Mouse (Mus musculus) heart, adult 18-20 months (tissue): ENCODE data around the gene Sh3kbp1. TPM values are rescaled to one million over a fixed set of nuclear protein-coding genes. Genes with fewer than 3 reads are reported as not detected.

Experiments
- DNase-seq, 2 experiments: peaks; one replicate each; pipeline ENCODE4 v3.0.0; 2021 to 2022; ENCODE audit warnings: mixed read lengths in 1 of 2
- total RNA-seq, 2 experiments: library from RNA; stranded (reverse); gene quantifications; 2 replicates each; pipeline ENCODE4 v1.2.3; 2021

Gene Sh3kbp1
- total RNA-seq, 2 experiments from 2014 or later: 130 to 136 TPM

DNA sequence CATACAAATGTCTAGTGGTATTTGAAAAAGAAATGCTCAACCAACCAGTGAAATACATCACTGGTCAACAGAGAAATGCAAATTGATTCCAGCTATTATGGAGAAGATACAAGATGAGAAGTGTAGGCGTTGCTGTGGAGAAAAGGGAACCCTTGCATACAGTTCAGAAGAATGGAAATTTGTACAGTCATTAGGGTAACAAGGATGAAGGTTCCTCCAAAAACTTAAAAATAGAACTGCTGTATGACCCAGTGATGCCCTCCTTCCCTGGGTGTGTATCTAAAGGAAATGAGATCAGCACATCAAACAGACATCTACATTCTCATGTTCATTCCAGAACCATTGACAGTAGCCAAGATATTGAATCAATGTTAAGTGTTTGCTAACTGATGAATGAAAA, 110.3 kb downstream of the Sh3kbp1 start:
- DNase-seq: no peak

DNA sequence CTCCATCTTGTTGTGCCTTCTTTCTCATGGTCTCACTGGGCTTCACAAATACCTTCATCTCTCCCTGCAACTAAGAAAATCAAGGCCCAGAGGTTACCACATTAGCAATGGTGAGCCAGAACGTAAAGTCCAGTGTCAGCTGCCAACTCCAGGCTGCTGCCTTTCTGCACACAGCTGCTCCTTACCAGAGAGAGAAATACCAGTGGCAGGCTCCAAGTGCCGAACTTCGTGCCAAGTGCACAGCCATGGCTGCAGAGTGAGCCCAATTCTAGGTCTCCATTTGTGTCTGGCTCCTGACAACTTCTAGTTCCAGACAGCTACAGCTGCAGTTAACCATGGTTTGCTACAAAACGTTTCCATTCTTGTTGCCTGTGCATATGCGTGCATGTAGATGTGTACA, 117.0 kb downstream of the Sh3kbp1 start:
- peak; percentile 33 to 56 for DNase-seq

DNA sequence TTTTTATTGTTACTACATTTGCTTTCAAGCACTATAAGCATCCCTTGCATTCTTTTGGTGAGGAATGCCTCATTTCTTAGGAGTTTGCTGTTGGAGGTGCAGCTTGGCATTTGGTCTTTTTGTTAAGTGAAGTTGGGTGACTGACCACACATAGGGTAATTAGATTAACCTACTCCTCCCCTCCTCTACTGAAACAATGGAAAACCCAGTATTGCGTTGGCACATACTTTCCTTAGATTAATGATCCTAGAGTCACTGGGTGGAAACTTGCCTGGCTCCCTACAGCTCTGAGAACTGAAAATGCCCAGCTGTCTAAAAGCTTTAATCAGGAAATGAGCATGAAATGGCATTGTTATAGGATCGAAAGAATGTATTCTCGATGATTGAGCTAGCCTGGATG, 117.5 kb downstream of the Sh3kbp1 start:
- DNase-seq: no peak

DNA sequence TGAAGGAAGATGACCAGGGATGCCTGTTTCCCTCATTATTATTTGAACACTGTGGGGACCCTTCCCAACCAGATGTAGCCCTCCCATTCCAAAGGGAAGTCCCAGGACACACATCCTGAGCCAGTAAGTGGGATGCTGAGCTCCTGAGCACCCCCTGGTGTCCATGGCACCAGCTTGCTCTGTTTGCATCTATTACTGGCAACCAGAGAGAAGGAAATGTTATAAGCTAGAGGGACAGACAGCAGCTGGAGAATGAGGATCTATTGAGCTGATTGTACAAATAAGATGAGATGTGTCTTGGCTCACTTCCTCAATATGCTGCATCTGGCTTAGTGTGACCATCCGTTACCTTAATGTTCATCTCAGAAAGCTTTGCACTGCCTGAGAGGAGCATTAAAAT, 124.8 kb downstream of the Sh3kbp1 start:
- peak; percentile 38 to 62 for DNase-seq

DNA sequence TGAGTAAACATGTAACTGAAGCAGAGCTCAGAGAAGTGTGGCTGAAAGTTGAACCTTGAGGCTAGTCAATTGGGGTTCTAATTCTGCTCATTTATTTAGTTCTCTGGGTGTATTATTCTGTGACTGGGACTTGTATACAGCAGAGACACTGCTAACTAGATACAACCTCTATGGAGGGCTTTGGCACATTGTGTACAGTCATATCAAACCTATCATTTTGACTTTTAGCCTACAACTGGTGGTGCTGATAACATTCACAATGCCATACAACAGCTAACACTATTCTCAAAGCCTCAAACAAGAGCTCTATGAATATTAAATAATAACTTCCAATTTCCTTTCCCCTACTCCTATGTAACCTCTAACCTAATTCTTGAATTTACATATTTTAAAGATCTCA, 129.2 kb downstream of the Sh3kbp1 start:
- DNase-seq: no peak

DNA sequence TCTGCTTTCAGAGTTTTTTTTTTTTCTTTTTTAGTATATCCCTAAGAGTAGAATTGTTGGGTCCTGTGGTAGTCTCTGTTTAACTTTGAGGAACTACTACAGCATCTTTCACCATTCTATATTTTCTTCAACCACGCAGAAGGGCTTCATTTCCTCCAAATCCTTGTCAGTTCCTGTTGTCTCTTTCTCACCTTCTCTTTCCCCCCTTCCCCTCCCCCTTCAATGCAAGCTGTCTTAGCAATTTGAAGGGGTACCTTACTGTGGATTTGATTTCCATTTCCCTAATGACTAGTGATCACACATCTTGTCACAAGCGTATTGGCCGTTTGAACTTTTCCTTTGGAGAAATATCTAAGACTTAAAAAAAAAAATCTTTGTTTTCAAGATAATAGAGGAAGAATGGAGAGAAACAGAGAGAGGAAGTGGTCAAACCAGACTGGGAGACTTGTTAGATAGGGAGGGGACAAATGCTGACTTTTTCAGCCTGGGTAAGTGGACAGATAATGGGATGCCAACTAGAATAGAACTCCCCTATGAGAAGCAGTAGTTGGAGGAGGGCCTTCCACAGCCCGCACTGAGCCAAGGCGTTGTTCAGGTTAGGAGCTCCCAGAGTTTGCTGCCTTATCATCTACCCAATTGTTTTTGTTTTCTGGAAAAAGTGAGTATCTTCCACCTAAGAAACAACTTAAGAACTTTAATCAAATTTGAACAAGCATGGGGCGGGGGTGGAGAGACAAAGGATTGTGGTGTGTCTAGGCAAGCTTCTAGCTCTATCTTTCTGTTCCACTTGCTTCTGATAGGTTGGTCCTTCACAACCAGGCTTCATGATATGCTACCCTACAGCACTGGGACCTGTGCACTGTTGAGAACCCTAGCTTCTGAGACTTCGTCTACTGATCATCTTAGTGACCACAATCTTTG, 130.1 kb downstream of the Sh3kbp1 start:
- no peak for DNase-seq

DNA sequence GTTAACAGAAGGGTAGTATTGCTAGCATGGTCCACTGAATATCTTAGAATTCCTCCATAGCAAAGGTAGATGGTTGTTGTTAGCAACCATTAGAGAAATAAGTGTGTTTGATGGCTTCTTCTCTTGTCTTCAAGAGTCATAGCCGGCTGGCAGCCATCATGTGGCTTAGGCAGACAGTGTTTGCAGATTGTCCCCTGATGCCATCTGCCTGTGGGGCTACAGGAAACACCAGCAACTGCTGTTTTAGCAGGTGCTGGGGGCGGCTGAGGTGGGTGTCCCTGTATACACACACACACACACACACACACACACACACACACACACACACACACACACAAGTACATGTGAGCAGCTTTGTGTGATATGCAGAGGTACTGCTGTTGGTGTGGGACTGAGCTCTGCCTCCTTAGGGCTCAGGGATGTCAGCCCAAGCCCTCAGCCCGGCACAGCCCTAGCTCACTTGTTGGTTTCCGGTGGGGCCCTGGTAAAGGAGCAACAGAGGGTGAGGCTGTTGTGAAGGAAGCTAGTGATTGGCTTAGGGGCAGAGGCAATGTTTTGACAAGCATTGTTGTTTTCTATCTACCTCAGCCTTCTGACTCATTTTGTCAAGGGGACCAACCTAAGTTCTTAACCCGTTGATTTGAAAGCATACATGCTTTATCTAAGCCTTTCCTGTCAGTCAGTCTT, 130.9 kb downstream of the Sh3kbp1 start:
- peak in 1 of 2 experiments; percentile 3 for DNase-seq

DNA sequence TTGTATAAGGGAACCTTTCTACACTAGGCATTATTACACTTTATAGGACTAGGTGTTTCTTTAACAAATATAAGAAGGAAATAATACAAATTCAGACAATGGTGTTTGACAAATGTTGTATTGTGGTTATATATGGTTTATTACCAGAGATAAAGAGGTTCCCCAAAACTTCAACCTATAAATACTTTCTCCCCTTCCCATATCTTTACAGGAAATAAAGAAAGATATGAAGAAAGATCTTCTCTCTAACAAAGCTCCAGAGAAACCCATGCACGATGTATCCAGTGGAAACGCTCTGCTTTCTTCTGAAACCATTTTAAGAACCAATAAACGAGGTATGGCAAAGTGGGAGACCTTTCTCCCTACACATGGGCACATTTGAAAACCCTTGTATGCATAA, 136.7 kb downstream of the Sh3kbp1 start:
- DNase-seq: no peak

DNA sequence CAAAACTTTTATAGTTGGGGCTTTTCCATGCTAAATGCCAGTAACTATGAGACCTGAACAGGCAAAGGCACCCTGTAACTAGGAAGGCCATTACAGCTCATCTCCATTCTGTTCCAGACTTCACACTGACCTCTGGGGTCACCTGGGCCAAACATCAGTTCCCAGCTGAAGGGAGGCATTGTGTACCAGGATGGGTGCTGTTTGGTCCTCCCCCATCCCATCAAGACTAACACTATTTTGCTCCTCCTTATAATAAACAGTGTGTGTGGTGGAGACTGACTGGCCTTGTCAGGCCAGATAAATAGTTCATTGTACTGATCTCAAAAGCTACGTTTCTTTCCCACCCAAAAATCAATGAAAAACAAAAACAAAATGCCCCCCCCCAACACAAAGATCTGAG, 138.8 kb downstream of the Sh3kbp1 start:
- DNase-seq: no peak

DNA sequence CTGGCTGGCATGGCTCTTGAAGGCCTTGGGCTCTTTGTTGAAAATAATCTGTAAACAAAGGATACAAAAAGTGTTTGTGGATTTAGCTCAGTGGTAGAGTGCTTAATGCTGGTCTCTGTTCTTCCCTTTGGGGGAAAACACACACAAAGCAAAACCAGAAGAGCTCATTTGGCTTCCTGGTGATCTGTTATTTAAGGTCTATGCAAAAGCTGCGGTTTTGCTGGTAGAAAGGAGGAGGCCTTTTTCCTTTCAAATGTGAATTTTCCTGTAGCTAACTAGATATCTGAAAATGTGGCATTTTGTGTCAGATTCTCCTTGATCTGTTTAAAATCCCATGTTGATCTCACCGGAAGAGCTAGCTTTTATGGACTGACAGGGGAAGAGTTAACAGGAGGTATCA, 141.9 kb downstream of the Sh3kbp1 start:
- DNase-seq: no peak

DNA sequence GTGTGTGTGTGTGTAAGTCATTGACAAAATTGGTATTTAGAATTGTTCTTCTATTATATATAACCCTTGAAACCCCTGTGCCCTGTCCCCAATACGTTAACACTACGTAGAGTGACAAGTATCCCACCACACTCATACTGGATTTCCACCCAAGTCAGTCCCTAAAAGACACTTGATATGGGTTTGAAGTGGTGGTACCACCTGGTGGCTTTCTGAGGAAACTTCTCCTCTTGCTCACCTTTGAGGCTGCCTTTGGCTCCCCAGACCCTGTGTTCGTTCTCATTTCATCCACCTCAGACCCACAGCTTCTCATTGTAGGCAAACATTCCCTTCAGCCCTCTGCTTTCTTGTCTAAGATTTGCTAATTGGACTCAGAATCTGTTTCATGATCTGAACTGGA, 142.7 kb downstream of the Sh3kbp1 start:
- no peak for DNase-seq

DNA sequence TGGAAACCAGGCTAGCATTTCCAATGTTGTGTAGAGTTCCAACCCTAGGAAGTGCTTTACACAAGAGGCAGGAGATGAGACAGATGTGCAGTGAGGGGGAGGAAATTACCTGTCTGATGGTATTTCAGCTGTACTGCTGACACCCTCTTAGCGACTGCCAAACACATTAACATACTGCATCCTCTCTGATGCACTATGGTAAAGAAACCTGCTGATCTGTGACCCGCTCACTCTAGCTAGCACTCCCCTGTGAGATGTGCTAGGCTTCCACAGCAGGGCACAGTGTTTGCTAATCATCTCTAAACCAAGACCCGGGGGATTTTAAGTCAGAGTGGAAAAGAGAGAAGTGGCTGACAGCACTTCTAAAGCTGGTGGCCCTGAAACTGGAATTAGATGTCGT, 145.1 kb downstream of the Sh3kbp1 start:
- DNase-seq: no peak

DNA sequence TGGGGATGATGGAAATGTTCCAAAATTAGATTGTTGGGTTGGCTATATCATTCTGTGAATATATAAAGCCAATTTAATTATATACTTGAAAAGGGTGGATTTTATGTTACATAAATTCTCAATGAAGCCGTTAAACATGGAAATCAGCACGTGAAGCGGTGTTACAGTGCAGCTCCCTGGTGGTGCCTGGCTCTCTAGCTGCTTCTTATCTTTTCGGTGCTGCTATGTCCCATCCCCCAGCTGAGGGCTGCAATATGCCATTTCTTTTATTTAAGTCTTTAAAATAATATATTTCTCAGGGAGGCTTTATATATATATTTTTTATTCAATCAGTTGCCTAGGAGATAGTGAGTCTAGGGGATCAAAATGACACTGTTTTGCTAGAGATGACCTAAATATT, 148.0 kb downstream of the Sh3kbp1 start:
- no peak for DNase-seq

DNA sequence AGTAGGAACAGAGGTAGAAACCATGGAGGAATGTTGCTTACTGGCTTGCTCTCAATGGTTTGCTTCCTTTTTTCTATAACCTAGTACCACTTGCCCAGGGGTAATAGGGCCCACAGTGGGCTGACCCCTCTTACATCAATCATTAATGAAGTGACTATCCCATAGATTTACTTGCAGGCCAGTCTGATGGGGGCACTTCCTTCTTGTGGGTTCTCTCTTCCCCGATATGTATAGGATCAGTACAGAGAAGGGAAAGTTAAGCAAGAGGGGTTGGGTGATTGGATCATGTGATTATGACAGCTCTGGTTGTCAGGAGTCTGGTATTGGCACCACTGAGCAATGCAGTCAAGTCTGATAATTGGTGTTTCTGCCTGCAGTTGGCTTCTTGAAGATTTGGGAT, 151.7 kb downstream of the Sh3kbp1 start:
- no peak for DNase-seq

DNA sequence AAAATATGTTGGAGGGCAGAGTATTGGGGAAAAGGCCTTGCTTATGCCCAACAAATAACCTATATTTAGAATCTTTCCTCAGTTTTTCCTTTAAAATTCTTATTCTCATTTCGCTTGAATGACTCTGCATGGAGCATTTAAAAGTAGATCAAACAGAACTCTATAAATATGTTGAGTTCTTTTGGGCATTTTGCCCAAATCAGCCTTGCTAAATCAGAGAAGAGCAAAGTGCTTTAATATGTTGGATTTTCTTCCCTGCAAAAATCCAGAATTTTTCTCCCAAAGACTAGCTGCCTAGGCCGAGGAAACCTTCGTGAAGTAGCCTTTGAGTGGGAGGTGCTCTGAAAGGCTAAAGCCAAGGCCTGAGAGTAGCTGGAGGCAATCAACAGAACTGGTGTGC, 163.4 kb downstream of the Sh3kbp1 start:
- DNase-seq: no peak

DNA sequence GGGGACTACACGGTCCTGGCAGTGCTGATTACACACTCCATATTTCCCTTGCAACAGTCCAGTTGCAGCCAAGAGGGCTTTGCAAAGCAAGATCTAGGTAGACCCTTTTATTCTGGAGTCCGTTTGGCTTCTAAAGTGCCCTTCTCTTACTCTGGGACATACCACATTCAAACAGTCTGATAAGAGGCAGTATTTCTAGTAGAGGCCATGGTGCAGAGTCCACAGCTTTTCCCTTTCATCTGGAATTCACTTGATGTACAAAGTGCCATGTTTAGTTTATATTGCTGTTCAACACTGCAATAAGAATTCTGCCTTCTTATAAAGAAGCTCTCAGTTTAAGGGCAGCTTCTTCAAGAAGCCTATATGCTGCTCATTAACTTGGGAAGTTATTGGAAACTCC, 168.5 kb downstream of the Sh3kbp1 start:
- no peak for DNase-seq

DNA sequence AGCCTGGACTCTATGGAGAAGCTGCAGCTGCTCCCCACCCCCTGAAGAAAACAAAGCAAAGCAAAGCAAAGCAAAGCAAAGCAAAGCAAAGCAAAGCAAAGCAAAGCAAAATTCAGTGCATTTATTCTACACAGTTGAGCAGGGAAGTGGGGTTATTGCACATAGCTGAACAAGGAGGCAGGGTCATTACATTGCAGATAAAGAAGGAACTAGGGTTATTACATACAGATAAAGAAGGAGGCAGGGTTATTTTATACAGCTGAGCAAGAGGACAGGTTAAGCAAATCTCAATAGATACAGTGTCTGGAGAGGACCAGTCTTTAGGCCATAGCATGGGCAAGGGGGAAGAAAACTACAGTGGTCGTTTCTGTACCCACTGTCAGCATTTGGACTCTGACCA, 177.3 kb downstream of the Sh3kbp1 start:
- DNase-seq: no peak

DNA sequence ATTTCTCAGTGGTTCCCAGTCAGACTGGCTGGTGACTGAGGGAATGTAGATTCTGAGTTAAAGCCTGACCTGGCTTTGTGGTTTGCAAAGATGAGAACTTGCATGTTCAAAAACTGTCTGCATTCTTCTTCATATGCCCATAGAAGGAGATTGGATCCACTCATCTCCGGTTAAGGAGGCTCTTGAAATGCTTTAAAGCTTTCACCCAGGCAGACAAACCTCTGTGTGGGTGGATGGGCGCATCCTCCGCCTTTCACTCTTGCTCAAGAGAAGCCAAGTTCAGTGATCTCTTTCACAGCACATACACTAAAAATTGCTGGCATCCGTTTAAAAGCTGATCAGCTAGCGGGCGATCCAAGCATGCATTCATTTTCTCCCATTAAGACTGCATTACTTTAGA, 182.4 kb downstream of the Sh3kbp1 start:
- no peak for DNase-seq

DNA sequence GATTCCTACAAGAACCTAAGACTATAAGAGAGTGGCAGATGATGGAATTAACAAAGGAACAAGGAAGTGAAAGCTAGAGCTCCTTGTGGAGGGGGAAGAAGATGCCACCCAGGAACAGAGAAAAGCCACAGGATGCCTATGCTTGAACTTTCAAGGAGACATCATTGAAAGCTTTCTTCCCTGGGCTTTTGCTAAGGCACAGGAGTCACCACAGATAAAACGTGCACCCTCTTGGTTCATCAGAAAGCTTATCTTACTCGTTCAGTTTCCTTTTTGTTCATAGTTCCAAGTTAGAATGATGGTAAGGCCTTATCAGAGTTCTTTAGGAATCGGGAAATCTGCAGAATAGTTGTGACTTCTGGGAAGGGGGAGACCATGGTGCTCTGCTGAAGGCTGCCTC, 183.4 kb downstream of the Sh3kbp1 start:
- no peak for DNase-seq

DNA sequence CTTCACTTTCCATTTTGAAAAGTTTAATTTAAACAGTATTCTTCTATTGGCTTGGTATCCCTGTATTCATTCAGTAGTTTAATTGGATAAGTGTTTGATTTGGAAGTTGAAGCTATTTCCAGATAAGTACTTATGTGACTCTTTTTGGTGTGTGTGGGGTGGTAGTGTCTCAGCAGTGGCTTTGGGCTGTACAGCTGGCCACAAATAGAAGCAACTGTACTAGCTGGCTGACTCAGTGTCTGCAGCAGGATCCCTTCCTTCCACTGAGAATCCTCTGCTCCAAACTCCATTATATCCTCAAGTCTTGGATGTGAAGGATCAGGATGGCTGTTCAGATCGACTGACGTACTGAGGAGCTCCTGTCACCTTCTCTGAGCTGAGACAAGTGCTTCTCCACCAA, 190.4 kb downstream of the Sh3kbp1 start:
- DNase-seq: no peak

DNA sequence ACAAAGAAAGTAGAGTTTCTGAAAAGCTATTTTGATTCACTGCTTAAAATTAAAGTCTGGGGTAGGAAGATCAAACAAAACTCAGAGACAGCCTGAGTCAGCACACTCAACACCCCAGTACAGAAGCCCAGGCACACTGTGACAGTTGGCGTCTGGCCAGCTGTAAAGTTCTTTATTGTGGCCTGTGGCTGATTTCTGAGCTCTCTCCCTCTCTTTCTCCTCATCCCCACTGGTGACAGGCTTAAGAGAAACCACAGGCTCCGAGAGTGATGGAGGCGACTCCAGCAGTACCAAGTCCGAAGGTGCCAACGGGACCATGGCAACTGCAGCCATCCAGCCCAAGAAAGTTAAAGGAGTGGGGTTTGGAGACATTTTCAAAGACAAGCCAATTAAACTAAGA, 201.1 kb downstream of the Sh3kbp1 start:
- DNase-seq: no peak

DNA sequence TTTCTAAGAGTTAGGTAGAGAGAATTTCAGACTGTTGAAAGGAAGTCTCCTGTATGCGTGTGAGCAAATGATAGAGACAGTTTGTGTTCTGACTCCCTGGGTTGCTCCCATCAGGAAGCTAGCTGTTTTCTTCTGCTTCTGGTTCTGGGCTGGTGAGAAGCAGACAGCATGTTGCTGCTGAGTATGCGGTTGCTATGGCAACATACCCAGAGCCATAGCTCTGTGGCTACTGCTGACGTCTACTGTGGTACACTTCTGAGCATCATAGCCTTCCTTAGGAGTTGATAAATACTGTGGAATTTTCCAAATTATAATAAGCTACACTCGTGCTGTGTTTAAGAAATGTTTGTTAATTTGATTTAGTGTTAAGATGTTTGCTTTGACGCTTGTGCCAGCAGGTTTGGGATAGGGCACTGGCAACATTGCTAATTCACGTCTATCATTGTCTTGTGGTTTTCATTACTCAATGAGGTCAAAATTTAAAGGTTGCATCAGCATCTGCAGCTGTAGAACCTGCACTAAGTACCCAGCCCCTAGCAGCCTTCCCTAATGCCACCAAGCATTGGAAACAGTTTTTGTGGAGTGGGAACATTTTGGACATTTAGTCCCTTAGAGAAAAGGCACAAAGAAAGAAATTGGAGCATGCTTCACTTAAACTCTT, 202.2 kb downstream of the Sh3kbp1 start:
- DNase-seq: no peak

DNA sequence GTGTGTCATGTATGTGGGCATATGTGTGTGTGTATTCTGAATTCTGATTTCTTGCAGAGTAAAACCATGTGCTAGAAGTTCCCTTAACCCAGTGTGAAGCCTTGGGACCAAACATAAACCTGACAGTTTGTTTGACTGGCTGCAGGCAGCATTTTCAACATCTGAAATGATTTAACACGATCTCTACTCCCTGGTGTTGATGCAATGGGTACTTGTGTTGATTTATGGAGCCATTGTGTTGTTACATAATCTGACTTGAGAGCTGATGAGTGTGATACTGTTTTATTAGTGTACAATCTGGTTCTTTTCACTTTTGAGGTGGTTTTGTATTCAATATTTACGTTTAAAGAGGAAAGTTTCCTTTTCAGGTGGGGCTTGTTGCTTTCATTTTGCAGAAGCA, 204.1 kb downstream of the Sh3kbp1 start:
- no peak for DNase-seq
